Mouse (Mus musculus) gastrocnemius, adult 18-20 months (tissue): ENCODE measurements around the gene H2-Q10. TPM values are rescaled to one million over a fixed set of nuclear protein-coding genes. Genes with fewer than 3 reads are reported as not detected.
"Not testable (repeated sequence)": the region's sequence is repeated elsewhere in the genome, so short reads cannot be mapped to it uniquely, and the experiment has no call there.

Experiments
- DNase-seq: peaks from one replicate; pipeline ENCODE4 v3.0.0; 2021; ENCODE audit warnings: low spot score
- long read RNA-seq, 2 experiments: library from polyadenylated mRNA; stranded (forward); transcript quantifications; one replicate each; pipeline ENCODE4 v2.0.0; 2021
- total RNA-seq, 2 experiments: library from RNA; stranded (reverse); gene quantifications; 2 replicates each; pipeline ENCODE4 v1.2.3; 2021

The H2-Q10 gene
- 1 to 10 TPM in 1 of 2 experiments, under 1 TPM in 1; 0.39 to 1.2 TPM for total RNA-seq
- long read RNA-seq, experiment 1, result 0 reads
- long read RNA-seq, experiment 2, result 0 reads

GRCm38 (mm10) chr17:35469842-35470751 is at the start of gene H2-Q10:
Gene H2-Q10 (plus strand): TSS chr17:35470089.
- no peak for DNase-seq

GRCm38 (mm10) chr17:35420206-35420810 is 49.6 kb upstream of the H2-Q10 start:
- not testable (repeated sequence) for DNase-seq

GRCm38 (mm10) chr17:35421331-35421730 is 48.6 kb upstream of the H2-Q10 start:
- not testable (repeated sequence) for DNase-seq

- DNase-seq, result not testable (repeated sequence)
Measured at GRCm38 (mm10) chr17:35422360-35422759, 47.5 kb upstream of the H2-Q10 start.

GRCm38 (mm10) chr17:35423131-35423810 is 46.6 kb upstream of the H2-Q10 start:
- not testable (repeated sequence) for DNase-seq

GRCm38 (mm10) chr17:35424106-35424505 is 45.8 kb upstream of the H2-Q10 start:
- not testable (repeated sequence) for DNase-seq

GRCm38 (mm10) chr17:35424624-35425416 is 45.1 kb upstream of the H2-Q10 start, which contains the start of gene H2-Q6:
Gene H2-Q6 (plus strand): TSS chr17:35424850.
- DNase-seq, result peak; percentile 50

GRCm38 (mm10) chr17:35425474-35425873 is 44.4 kb upstream of the H2-Q10 start:
- DNase-seq, result not testable (repeated sequence)

GRCm38 (mm10) chr17:35428883-35429282 is 41.0 kb upstream of the H2-Q10 start:
- DNase-seq, result not testable (repeated sequence)

GRCm38 (mm10) chr17:35430671-35431070 is 39.2 kb upstream of the H2-Q10 start:
- DNase-seq, result not testable (repeated sequence)

- not testable (repeated sequence) for DNase-seq
Measured at GRCm38 (mm10) chr17:35432167-35432566, 37.7 kb upstream of the H2-Q10 start.

GRCm38 (mm10) chr17:35434836-35435235 is 35.1 kb upstream of the H2-Q10 start:
- not testable (repeated sequence) for DNase-seq

GRCm38 (mm10) chr17:35435577-35435976 is 34.3 kb upstream of the H2-Q10 start:
- not testable (repeated sequence) for DNase-seq

- not testable (repeated sequence) for DNase-seq
Measured at GRCm38 (mm10) chr17:35437386-35437936, 32.4 kb upstream of the H2-Q10 start.

GRCm38 (mm10) chr17:35438395-35438794 is 31.5 kb upstream of the H2-Q10 start:
- not testable (repeated sequence) for DNase-seq

- peak; percentile 83 for DNase-seq
Measured at GRCm38 (mm10) chr17:35438885-35439284, 31.0 kb upstream of the H2-Q10 start, which contains the start of gene H2-Q7. Gene H2-Q7 (plus strand): TSS chr17:35439155.

- not testable (repeated sequence) for DNase-seq
Measured at GRCm38 (mm10) chr17:35439295-35439747, 30.6 kb upstream of the H2-Q10 start.

GRCm38 (mm10) chr17:35439925-35440645 is 29.8 kb upstream of the H2-Q10 start:
- not testable (repeated sequence) for DNase-seq

GRCm38 (mm10) chr17:35442376-35442775 is 27.5 kb upstream of the H2-Q10 start:
- not testable (repeated sequence) for DNase-seq
